Mouse (Mus musculus) embryonic facial prominence, embryonic 15.5 days (tissue): ENCODE data around the gene Maob. TPM values are rescaled to one million over a fixed set of nuclear protein-coding genes. Genes with fewer than 3 reads are reported as not detected.

Source experiments
- ATAC-seq: fragments of 200-750 bp; cut with Nextera tagmentation; 2 replicates; pipeline ENCODE4 v1.8.0; 2017; ENCODE audit warnings: low read depth, moderate TSS enrichment; ENCODE audit not compliant: insufficient number of reproducible peaks, low FRiP score, low TSS enrichment
- H3K27ac ChIP-seq: fragments of 300-500 bp; sonication (generic); replicated peaks from 2 replicates; pipeline ENCODE4 v1.5.1; 2015; ENCODE audit warnings: mild to moderate bottlenecking, inconsistent platforms
- H3K27me3 ChIP-seq: fragments of 300-500 bp; sonication (generic); 2 replicates; pipeline ENCODE4 v1.6.1; 2015; ENCODE audit warnings: inconsistent platforms
- H3K36me3 ChIP-seq: fragments of 300-500 bp; sonication (generic); 2 replicates; pipeline ENCODE4 v1.6.1; 2015; ENCODE audit warnings: mild to moderate bottlenecking, inconsistent platforms
- H3K4me1 ChIP-seq: fragments of 300-500 bp; sonication (generic); 2 replicates; pipeline ENCODE4 v1.6.1; 2015; ENCODE audit warnings: inconsistent platforms
- H3K4me2 ChIP-seq: fragments of 300-500 bp; sonication (generic); replicated peaks from 2 replicates; pipeline ENCODE4 v1.6.1; 2015; ENCODE audit warnings: mild to moderate bottlenecking, inconsistent platforms
- H3K4me3 ChIP-seq: fragments of 300-500 bp; sonication (generic); replicated peaks from 2 replicates; pipeline ENCODE4 v1.5.1; 2015; ENCODE audit warnings: mild to moderate bottlenecking, inconsistent platforms
- H3K9ac ChIP-seq: fragments of 300-500 bp; sonication (generic); 2 replicates; pipeline ENCODE4 v1.6.1; 2015; ENCODE audit warnings: inconsistent platforms
- H3K9me3 ChIP-seq: fragments of 300-500 bp; sonication (generic); replicated peaks from 2 replicates; pipeline ENCODE4 v1.6.1; 2016; ENCODE audit warnings: inconsistent platforms
- WGBS: fragments of 180-500 bp; shearing (Covaris S2); methylation state at CpG from one replicate; pipeline ENCODE4 v1.1.7; 2015; 5-methylcytosine and 5-hydroxymethylcytosine counted together
- polyA plus RNA-seq: library from polyadenylated mRNA; unstranded; fragments of >200 nt; fragmentation: Nextera tagmentation; extraction: Ambion mirVana; gene quantifications from 2 replicates; pipeline ENCODE4 v1.2.1, GENCODE M21; 2015

The Maob gene
- polyA plus RNA-seq, result 19.6 and 21.7 TPM in 2 replicates

DNA sequence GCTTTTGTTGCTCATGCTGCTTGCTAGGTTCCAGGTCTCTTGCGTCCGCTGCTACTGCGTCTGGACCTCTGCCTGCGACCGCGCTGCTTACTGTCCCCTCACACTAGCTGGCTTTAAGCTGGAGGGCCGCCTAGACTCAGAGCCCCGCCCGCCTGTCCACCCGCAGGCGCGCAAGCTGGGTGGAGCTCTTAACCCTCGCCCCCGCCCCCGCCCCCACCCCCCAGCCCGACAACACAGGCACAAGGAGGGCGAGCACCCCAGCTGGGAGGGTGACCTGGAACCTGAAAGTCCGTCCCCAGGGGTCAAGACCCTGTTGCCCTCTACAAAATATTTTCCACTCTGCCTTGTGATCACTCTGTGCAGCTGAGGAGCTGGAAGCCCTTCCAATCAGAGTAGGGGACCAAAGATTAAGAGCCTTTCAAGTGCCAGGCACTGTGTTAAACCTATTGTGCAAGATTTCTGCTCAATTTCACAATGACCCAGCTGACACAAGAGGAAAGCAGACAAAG is at the start of gene Maob:
Maob (minus strand) TSS at position 106 of the 509 bp plus-strand sequence.
- Histone ChIP-seq H3K4me3 (peak within 1 kb of the TSS; percentile 33), H3K27me3 (no peaks in the 10 kb centered on the region), H3K36me3 (no peaks in the 10 kb centered on the region), H3K9me3 (no peaks in the 10 kb centered on the region), H3K9ac (no peak within 1 kb of the TSS), H3K4me2 (peak within 1 kb of the TSS; percentile 45), H3K27ac (no peak within 1 kb of the TSS), H3K4me1 (no peaks in the 10 kb centered on the region)
- ATAC-seq, result peak; percentile 63; the same call in 1 of the 2 replicates
- 12% methylated on average over 17 of the region's 18 CpGs for WGBS

DNA sequence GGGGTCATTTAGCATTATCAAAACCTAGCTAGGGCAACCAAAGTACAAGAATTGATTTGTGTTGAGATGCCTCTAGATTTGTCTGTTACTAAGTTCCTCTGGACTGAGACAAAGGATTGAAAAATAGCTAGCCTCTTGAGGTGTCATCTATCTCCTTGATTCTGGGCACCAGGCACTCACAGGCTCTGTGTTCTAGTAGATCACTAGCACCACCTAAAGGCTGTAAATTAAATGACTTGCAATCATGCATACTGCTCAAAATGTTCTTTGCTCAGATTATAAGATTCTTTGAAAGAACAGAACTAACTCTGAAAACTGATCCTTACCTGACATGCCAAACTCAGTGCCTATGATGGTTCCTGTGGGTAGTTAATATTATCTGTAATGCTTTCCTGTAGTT is 43.1 kb upstream of the Maob start:
- H3K4me3 ChIP-seq, result no peak overlapping the region
- H3K27ac ChIP-seq, result no peak overlapping the region
- ATAC-seq, result no peak
- H3K36me3 ChIP-seq, result no peaks in the 10 kb centered on the region
- H3K27me3 ChIP-seq, result no peaks in the 10 kb centered on the region
- no peak overlapping the region for H3K4me2 ChIP-seq
- H3K9ac ChIP-seq, result no peak overlapping the region
- H3K4me1 ChIP-seq, result no peaks in the 10 kb centered on the region
- H3K9me3 ChIP-seq, result no peaks in the 10 kb centered on the region

DNA sequence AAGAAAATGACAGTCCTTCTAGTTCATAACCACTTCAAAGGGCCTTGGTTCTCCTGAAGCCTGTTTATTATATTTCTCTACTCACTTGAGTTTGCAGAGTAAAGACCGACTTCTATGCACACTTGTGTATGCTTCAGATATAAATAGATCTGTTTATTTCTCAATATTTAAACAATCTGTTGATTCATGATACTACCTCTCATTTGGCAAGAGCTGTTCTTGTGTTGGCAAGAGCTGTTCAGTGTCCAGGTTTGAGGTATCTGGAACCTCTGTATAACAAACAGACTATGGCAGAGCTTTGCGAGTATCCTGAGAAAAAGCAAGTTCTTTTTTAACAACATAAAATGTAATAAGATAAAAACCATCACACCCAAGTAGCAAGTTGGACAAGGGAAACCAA is 28.9 kb upstream of the Maob start:
- 75% methylated on average over 2 of the region's 2 CpGs for WGBS
- Histone ChIP-seq H3K27ac (no peak overlapping the region), H3K9ac (no peak overlapping the region), H3K4me1 (no peaks in the 10 kb centered on the region), H3K27me3 (no peaks in the 10 kb centered on the region), H3K9me3 (no peaks in the 10 kb centered on the region), H3K36me3 (no peaks in the 10 kb centered on the region), H3K4me3 (no peak overlapping the region), H3K4me2 (no peak overlapping the region)
- no peak for ATAC-seq

DNA sequence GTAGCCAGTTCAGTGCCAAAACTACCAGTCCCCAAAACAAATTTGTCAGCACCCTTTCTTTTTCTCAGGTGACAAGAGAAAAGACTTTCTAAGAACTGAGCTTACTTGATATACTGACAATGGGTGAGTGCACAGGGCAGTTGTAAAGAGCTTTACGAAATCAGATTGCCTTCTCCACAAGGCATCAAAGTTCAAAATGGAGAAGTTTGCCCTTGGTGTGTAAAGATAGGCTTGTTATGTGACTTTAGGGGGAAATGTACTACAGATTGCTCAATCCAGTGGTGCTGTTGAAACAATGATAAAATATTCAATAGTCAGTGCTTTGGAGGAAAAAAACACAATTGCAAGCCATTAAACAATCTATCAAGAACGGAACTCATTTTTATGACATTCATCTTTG is 24.3 kb upstream of the Maob start:
- Histone ChIP-seq H3K27ac (no peak overlapping the region), H3K4me3 (no peak overlapping the region), H3K36me3 (no peaks in the 10 kb centered on the region), H3K4me2 (no peak overlapping the region), H3K9ac (no peak overlapping the region), H3K9me3 (no peaks in the 10 kb centered on the region), H3K27me3 (no peaks in the 10 kb centered on the region), H3K4me1 (no peaks in the 10 kb centered on the region)
- WGBS, result 84% methylated on average over 2 of the region's 2 CpGs
- ATAC-seq, result no peak

DNA sequence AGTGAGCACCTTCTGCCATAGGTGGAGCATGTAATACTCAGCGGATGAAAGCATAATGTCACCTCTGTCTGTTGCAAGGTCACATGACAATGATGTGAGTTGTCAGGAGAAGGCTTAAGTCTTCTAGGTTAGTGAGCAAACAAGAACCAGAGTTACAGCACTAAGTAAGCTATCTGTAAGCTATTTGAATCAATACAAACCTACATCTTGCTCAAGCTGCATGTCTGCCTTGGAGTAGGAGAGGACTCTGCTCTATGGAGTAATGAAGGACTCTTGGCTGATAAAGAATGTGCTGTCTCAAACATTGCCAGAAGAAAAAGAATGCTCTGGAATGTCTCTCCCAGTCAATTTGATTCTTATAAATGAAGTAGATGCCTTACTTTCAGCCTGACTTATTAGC is 20.1 kb upstream of the Maob start:
- Histone ChIP-seq H3K4me3 (no peak overlapping the region), H3K27ac (no peak overlapping the region), H3K4me2 (no peak overlapping the region), H3K9me3 (no peaks in the 10 kb centered on the region), H3K27me3 (no peaks in the 10 kb centered on the region), H3K4me1 (no peaks in the 10 kb centered on the region), H3K36me3 (no peaks in the 10 kb centered on the region), H3K9ac (no peak overlapping the region)
- WGBS, result 88% methylated on average over 1 of the region's 1 CpGs
- ATAC-seq, result no peak

DNA sequence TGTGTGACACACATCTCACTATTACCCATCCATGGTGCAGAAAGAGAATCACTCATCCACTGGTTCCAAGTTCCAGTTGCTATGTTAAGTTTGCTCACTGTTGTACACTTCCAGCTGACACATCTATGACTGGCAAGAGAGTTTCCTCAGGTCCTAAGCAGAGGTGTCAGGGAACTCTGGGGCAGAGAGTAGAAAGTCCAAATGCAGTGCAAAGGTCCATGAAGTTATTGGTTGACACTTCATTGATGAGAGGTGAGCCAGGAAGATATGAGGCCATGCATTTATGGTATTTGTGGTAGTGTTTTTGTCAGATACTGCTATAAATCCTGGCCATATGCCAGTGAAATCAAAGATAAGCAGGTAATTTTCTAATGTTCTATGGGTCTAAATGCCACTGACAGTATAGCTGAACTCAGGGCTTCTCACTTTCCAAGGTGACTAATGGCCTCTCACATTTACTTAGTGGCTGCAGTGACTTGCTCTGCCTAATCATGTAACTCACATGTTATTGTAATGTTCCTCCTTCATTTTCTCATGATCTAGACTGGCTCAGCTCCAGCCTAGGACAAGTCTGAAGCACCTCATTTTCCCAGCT is 19.4 kb upstream of the Maob start:
- Histone ChIP-seq H3K9ac (no peak overlapping the region), H3K4me2 (no peak overlapping the region), H3K27ac (no peak overlapping the region), H3K36me3 (no peaks in the 10 kb centered on the region), H3K9me3 (no peaks in the 10 kb centered on the region), H3K4me1 (no peaks in the 10 kb centered on the region), H3K27me3 (no peaks in the 10 kb centered on the region), H3K4me3 (no peak overlapping the region)
- ATAC-seq, result no peak

DNA sequence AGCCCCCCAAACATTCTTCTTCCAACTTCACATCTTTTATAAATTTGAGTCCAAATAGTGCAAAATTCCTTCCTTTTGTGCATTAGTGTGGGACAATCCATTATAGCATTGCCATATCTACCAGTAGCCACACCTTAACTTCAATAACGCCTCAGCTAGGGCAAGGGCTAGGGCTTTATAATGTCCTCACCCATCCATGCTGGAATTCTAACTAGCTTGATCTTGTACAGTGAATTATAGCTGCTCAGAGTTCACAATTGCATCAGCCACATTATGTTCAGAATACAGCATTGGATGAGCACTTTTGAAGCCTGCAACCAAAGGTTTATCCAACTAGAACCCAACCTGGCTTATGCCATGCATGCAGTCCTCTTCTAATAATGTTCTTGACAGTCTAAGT is 8.9 kb upstream of the Maob start:
- no peak for ATAC-seq
- H3K4me3 ChIP-seq, result no peak overlapping the region
- 75% methylated on average over 1 of the region's 1 CpGs for WGBS

DNA sequence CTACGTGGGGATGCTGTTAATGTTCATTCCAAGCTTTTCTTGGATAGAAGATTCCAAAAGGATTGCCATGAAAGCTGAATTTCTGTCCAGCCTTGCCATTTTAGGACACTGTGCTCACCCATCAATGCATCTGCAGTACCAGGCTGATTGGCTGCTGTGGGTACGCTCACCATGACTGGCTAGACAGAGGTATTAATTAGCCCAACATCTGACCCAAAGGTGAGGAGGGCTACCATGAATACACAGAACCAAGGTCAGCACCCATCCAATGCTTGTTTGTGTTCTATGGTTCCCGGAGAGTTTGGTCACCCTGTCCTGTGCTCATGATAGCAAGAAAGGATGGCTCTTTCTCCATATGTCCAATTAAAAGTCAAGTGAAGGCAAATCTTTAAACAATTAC is 1.2 kb downstream of the Maob start:
- 80% methylated on average over 3 of the region's 3 CpGs for WGBS
- no peak overlapping the region for H3K4me2 ChIP-seq

More for the DNA sequence above, 8.9 kb upstream of the Maob start:
- Histone ChIP-seq H3K36me3 (no peaks in the 10 kb centered on the region), H3K27me3 (no peaks in the 10 kb centered on the region), H3K4me1 (no peaks in the 10 kb centered on the region), H3K4me2 (no peak overlapping the region), H3K27ac (no peak overlapping the region), H3K9me3 (no peaks in the 10 kb centered on the region), H3K9ac (no peak overlapping the region)

DNA sequence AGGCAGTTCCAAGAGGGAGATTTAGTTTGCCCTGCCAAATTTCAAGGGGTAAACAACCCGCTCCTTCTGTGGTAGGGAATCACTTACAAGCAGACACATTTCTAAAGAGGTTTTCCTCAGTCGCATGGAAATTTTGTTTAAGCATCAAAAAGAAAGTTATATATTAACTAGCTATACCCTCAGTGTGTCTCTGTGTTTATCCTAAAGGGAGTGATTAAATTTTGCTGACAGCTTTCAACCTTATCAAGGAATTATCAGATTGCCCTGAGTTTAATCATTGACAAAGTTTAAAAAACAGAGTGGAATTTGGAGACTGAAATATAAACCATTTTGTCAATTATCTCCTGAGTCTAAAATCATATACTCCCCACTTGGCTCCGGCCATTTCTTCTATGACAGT is 5.1 kb downstream of the Maob start:
- Histone ChIP-seq H3K9ac (no peak overlapping the region), H3K27ac (no peak overlapping the region), H3K27me3 (no peaks in the 10 kb centered on the region), H3K9me3 (no peaks in the 10 kb centered on the region), H3K4me1 (no peaks in the 10 kb centered on the region), H3K4me2 (no peak overlapping the region), H3K4me3 (no peak overlapping the region), H3K36me3 (no peaks in the 10 kb centered on the region)
- WGBS, result 64% methylated on average over 3 of the region's 3 CpGs
- ATAC-seq, result no peak

More for the DNA sequence above, 1.2 kb downstream of the Maob start:
- Histone ChIP-seq H3K27me3 (no peaks in the 10 kb centered on the region), H3K9ac (no peak overlapping the region), H3K9me3 (no peaks in the 10 kb centered on the region), H3K27ac (no peak overlapping the region), H3K36me3 (no peaks in the 10 kb centered on the region), H3K4me3 (no peak overlapping the region), H3K4me1 (no peaks in the 10 kb centered on the region)
- ATAC-seq, result no peak

DNA sequence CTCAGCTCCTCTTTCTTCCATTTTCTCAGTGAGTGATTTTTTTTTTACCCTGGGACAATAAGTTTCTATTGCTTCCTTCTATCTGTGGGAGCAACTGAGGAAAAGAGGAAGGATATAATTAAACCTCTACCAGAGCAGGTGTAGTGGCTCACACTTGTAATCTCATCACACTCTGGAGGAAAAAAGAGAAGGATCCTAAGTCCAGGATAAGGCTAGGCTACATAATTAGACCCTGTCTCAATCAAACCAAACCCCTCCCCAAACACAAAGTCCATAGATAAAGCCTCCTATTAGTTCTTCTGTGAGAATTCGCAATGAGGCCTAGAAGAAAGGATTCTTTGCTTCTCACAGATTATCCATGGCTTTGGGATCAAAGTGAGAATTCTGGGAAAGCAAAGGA is 49.7 kb downstream of the Maob start:
- Histone ChIP-seq H3K4me2 (no peak overlapping the region), H3K27me3 (no peaks in the 10 kb centered on the region), H3K9me3 (no peaks in the 10 kb centered on the region), H3K4me3 (no peak overlapping the region), H3K27ac (no peak overlapping the region), H3K4me1 (no peaks in the 10 kb centered on the region), H3K36me3 (no peaks in the 10 kb centered on the region), H3K9ac (no peak overlapping the region)
- WGBS, result 75% methylated on average over 1 of the region's 1 CpGs
- no peak for ATAC-seq

DNA sequence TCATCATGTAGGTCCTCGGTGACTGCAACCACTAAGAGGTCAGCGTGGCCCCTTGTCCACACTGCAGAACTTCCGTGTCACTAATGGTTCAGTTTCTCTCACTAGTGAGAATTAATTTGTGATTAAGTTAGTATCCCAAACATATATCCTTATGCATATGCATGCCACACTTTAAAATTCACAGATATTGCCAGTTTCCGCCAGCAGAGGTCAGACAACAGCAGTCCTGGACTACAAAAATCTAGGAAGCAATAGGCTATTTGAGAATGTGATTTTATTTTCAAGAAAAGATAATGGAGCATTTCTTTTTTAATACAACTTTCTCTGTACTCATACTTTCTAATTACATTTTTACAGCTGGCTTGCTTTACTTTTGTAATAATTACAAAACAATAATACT is 51.0 kb downstream of the Maob start:
- no peak for ATAC-seq
- no peak overlapping the region for H3K9ac ChIP-seq
- H3K4me3 ChIP-seq, result no peak overlapping the region
- H3K27me3 ChIP-seq, result no peaks in the 10 kb centered on the region
- H3K9me3 ChIP-seq, result no peaks in the 10 kb centered on the region
- H3K4me1 ChIP-seq, result no peaks in the 10 kb centered on the region
- H3K36me3 ChIP-seq, result no peaks in the 10 kb centered on the region
- WGBS, result 64% methylated on average over 4 of the region's 4 CpGs
- no peak overlapping the region for H3K4me2 ChIP-seq
- H3K27ac ChIP-seq, result no peak overlapping the region

DNA sequence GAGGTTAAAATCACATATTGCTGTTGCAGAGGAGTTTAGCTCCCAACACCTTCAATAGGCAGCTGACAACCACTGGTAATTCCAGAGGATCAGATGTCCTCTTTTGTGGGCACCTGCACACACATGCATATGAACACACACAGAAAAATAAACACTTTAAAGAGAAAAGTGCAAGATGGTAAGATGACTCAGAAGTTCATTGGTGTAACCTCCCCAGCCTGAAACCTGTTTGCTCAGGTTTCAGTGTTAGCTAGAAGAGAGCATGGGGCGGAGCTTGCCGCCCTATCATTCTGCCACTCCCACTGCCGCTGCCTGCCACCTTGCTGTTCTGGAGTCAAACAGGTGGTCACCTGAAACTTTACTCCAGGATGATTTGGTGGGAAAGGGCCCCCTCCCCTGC is 55.7 kb downstream of the Maob start:
- ATAC-seq, result no peak
- Histone ChIP-seq H3K36me3 (no peaks in the 10 kb centered on the region), H3K9ac (no peak overlapping the region), H3K4me1 (no peaks in the 10 kb centered on the region), H3K4me2 (no peak overlapping the region), H3K9me3 (no peaks in the 10 kb centered on the region), H3K27me3 (no peaks in the 10 kb centered on the region), H3K4me3 (no peak overlapping the region), H3K27ac (no peak overlapping the region)
- WGBS, result 39% methylated on average over 3 of the region's 3 CpGs
